Mouse (Mus musculus): Measurements from ENCODE around the gene Ksr2. TPM values are rescaled to one million over a fixed set of nuclear protein-coding genes. Genes with fewer than 3 reads are reported as not detected.

Gene Ksr2
- polyA plus RNA-seq, 1 experiment from 2014 or later = 0.81 TPM

DNA sequence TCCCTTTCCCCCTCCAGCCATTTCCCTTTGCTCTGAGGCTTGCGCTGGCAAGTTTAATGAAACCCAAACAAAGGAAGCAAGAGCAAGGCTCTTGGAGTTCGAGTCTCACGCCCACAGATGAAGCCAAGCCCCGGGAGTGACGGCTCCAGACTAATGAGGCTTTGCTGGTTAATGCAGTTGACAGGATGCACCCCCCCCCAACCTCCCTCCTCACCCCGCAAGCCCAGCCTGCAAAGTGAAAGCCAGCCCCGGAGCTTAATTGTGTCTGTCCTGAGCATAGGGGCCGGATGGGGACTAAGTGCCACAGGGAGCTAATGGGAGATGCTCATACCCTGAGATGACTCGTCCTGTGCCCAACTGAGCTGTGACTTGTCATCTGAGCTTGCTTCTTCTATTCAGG, 251.4 kb downstream of the Ksr2 start:
- H3K4me1 ChIP-seq (ENCODE audit: control insufficient read depth, insufficient read depth, low read length) = 0 out of 2 replicates have a peak, but pooled peaks cover 5% of the 10 kb centered on the region
- no peaks in the 10 kb centered on the region for H3K27me3 ChIP-seq (replicated peaks; ENCODE audit: control insufficient read depth, insufficient read depth, low read length)
- H3K4me3 ChIP-seq (ENCODE audit: low read depth, low read length) = no peak overlapping the region
- DNase-seq (ENCODE audit: low spot score) (peak; percentile 36), ATAC-seq (ENCODE audit: low read depth) (no peak)
- H3K36me3 ChIP-seq (ENCODE audit: control insufficient read depth, insufficient read depth, low read length) = no peaks in the 10 kb centered on the region
- H3K9me3 ChIP-seq (ENCODE audit: control insufficient read depth, low read length) = no peaks in the 10 kb centered on the region
- H3K27ac ChIP-seq (replicated peaks; ENCODE audit: low read depth, low read length) = no peak overlapping the region
- peak overlapping the region; percentile 23 for H3K4me2 ChIP-seq (ENCODE audit: low read depth, low read length)
- 5% methylated on average over 9 of the region's 9 CpGs for WGBS
- H3K9ac ChIP-seq (ENCODE audit: low read depth, low read length) = no peak overlapping the region

- 68% methylated on average over 3 of the region's 4 CpGs for WGBS
- no peak for DNase-seq (ENCODE audit: low spot score)
These were observed 253.5 kb downstream of the Ksr2 start for GRCm38 (mm10) chr5:117667314-117667713.

GRCm38 (mm10) chr5:117669265-117669664, 255.5 kb downstream of the Ksr2 start:
- no peaks in the 10 kb centered on the region for H3K36me3 ChIP-seq (ENCODE audit: control insufficient read depth, insufficient read depth, low read length)
- WGBS = 52% methylated on average over 4 of the region's 4 CpGs
- H3K27ac ChIP-seq (replicated peaks; ENCODE audit: low read depth, low read length) = no peak overlapping the region
- ATAC-seq (ENCODE audit: low read depth) (no peak), DNase-seq (ENCODE audit: low spot score) (no peak)
- no peak overlapping the region for H3K4me2 ChIP-seq (ENCODE audit: low read depth, low read length)
- H3K9me3 ChIP-seq (ENCODE audit: control insufficient read depth, low read length) = no peaks in the 10 kb centered on the region
- no peak overlapping the region for H3K4me3 ChIP-seq (ENCODE audit: low read depth, low read length)
- H3K9ac ChIP-seq (ENCODE audit: low read depth, low read length) = no peak overlapping the region
- H3K27me3 ChIP-seq (replicated peaks; ENCODE audit: control insufficient read depth, insufficient read depth, low read length) = no peaks in the 10 kb centered on the region
- H3K4me1 ChIP-seq (ENCODE audit: control insufficient read depth, insufficient read depth, low read length) = 0 out of 2 replicates have a peak, but pooled peaks cover 6% of the 10 kb centered on the region

More at GRCm38 (mm10) chr5:117667314-117667713, 253.5 kb downstream of the Ksr2 start:
- Histone ChIP-seq H3K27ac (replicated peaks; ENCODE audit: low read depth, low read length) (no peak overlapping the region), H3K36me3 (ENCODE audit: control insufficient read depth, insufficient read depth, low read length) (no peaks in the 10 kb centered on the region), H3K27me3 (replicated peaks; ENCODE audit: control insufficient read depth, insufficient read depth, low read length) (no peaks in the 10 kb centered on the region), H3K4me2 (ENCODE audit: low read depth, low read length) (no peak overlapping the region), H3K4me1 (ENCODE audit: control insufficient read depth, insufficient read depth, low read length) (0 out of 2 replicates have a peak, but pooled peaks cover 6% of the 10 kb centered on the region), H3K9ac (ENCODE audit: low read depth, low read length) (no peak overlapping the region), H3K4me3 (ENCODE audit: low read depth, low read length) (no peak overlapping the region), H3K9me3 (ENCODE audit: control insufficient read depth, low read length) (no peaks in the 10 kb centered on the region)
- no peak for ATAC-seq (ENCODE audit: low read depth)

GRCm38 (mm10) chr5:117669843-117670242, 256.0 kb downstream of the Ksr2 start:
- no peaks in the 10 kb centered on the region for H3K9me3 ChIP-seq (ENCODE audit: control insufficient read depth, low read length)
- no peak for ATAC-seq (ENCODE audit: low read depth)
- no peak for DNase-seq (ENCODE audit: low spot score)
- H3K4me3 ChIP-seq (ENCODE audit: low read depth, low read length) = no peak overlapping the region
- no peak overlapping the region for H3K9ac ChIP-seq (ENCODE audit: low read depth, low read length)
- H3K4me1 ChIP-seq (ENCODE audit: control insufficient read depth, insufficient read depth, low read length) = 0 out of 2 replicates have a peak, but pooled peaks cover 6% of the 10 kb centered on the region
- WGBS = 66% methylated on average over 7 of the region's 7 CpGs
- no peaks in the 10 kb centered on the region for H3K27me3 ChIP-seq (replicated peaks; ENCODE audit: control insufficient read depth, insufficient read depth, low read length)
- no peak overlapping the region for H3K4me2 ChIP-seq (ENCODE audit: low read depth, low read length)
- no peak overlapping the region for H3K27ac ChIP-seq (replicated peaks; ENCODE audit: low read depth, low read length)
- H3K36me3 ChIP-seq (ENCODE audit: control insufficient read depth, insufficient read depth, low read length) = no peaks in the 10 kb centered on the region

DNA sequence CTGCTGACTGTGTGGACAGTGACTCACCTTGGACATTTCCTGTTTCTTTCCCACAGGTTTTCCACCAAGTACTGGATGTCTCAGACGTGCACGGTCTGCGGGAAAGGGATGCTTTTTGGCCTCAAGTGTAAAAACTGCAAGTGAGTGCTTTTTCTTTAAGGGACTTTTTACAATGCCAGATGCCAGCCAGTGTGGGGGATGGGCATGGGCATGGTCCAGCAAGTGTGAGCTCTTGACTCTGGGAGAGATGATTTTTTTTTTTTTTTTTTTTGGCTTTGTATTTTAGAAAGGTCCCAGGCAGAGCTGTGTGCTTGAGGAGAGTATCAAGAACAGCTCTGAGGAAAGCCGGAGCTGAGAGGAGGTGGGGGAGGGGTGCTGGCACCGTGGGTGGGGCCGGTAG, 257.6 kb downstream of the Ksr2 start:
- ATAC-seq (ENCODE audit: low read depth) (no peak), DNase-seq (ENCODE audit: low spot score) (no peak)
- Histone ChIP-seq H3K36me3 (ENCODE audit: control insufficient read depth, insufficient read depth, low read length) (no peaks in the 10 kb centered on the region), H3K4me3 (ENCODE audit: low read depth, low read length) (no peak overlapping the region), H3K9ac (ENCODE audit: low read depth, low read length) (no peak overlapping the region), H3K27me3 (replicated peaks; ENCODE audit: control insufficient read depth, insufficient read depth, low read length) (no peaks in the 10 kb centered on the region), H3K9me3 (ENCODE audit: control insufficient read depth, low read length) (no peaks in the 10 kb centered on the region), H3K4me1 (ENCODE audit: control insufficient read depth, insufficient read depth, low read length) (0 out of 2 replicates have a peak, but pooled peaks cover 3% of the 10 kb centered on the region), H3K4me2 (ENCODE audit: low read depth, low read length) (no peak overlapping the region), H3K27ac (replicated peaks; ENCODE audit: low read depth, low read length) (no peak overlapping the region)
- WGBS = 41% methylated on average over 6 of the region's 6 CpGs

DNA sequence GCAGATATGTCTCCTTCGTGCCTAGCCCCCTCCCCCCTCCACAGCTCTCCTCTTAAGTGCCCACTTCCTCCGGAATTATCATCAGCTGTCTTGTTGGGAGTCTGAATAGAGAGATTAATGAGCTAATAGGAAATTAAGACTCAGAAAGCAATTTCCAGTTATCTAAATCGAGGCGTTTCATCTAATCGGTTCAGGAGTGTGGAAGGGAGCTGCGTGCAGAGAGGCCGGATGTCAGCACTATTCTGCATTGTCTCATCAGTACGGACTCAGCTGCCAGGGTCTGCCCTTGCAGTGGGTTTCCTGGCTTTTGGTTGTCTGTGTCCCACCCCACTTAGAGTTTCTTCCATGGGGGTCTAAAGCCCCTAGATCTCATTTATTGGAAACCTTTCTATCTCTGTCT, 262.0 kb downstream of the Ksr2 start:
- DNase-seq (ENCODE audit: low spot score) (no peak), ATAC-seq (ENCODE audit: low read depth) (no peak)
- Histone ChIP-seq H3K27me3 (replicated peaks; ENCODE audit: control insufficient read depth, insufficient read depth, low read length) (no peaks in the 10 kb centered on the region), H3K4me1 (ENCODE audit: control insufficient read depth, insufficient read depth, low read length) (no peaks in the 10 kb centered on the region), H3K4me2 (ENCODE audit: low read depth, low read length) (no peak overlapping the region), H3K4me3 (ENCODE audit: low read depth, low read length) (no peak overlapping the region), H3K27ac (replicated peaks; ENCODE audit: low read depth, low read length) (no peak overlapping the region), H3K9ac (ENCODE audit: low read depth, low read length) (no peak overlapping the region), H3K36me3 (ENCODE audit: control insufficient read depth, insufficient read depth, low read length) (no peaks in the 10 kb centered on the region), H3K9me3 (ENCODE audit: control insufficient read depth, low read length) (no peaks in the 10 kb centered on the region)
- 82% methylated on average over 8 of the region's 8 CpGs for WGBS

DNA sequence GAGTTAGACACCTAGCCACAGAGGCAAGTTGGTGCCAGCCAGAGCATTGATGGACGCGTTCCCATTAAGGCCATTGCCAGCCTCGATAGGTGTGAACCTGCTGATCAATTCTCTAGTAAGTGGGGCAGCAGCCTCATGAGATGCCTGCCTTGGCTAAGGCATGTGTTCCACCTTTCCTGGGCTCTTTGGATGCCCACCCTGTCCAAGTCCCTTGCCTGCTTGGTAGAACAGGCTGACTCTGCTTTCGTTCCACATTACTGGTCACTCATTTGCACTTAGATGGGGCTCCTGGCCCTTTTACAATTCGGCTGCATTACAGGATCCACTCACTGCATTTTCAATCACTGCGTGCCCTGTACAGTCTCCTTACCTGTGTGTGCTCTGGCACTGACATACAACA, 263.4 kb downstream of the Ksr2 start:
- no peaks in the 10 kb centered on the region for H3K36me3 ChIP-seq (ENCODE audit: control insufficient read depth, insufficient read depth, low read length)
- H3K9me3 ChIP-seq (ENCODE audit: control insufficient read depth, low read length) = no peaks in the 10 kb centered on the region
- WGBS = 90% methylated on average over 6 of the region's 6 CpGs
- H3K9ac ChIP-seq (ENCODE audit: low read depth, low read length) = no peak overlapping the region
- H3K4me2 ChIP-seq (ENCODE audit: low read depth, low read length) = no peak overlapping the region
- no peaks in the 10 kb centered on the region for H3K4me1 ChIP-seq (ENCODE audit: control insufficient read depth, insufficient read depth, low read length)
- DNase-seq (ENCODE audit: low spot score) (no peak), ATAC-seq (ENCODE audit: low read depth) (no peak)
- H3K27me3 ChIP-seq (replicated peaks; ENCODE audit: control insufficient read depth, insufficient read depth, low read length) = no peaks in the 10 kb centered on the region
- H3K4me3 ChIP-seq (ENCODE audit: low read depth, low read length) = no peak overlapping the region
- H3K27ac ChIP-seq (replicated peaks; ENCODE audit: low read depth, low read length) = no peak overlapping the region

GRCm38 (mm10) chr5:117678371-117678770, 264.6 kb downstream of the Ksr2 start:
- DNase-seq (ENCODE audit: low spot score) = no peak
- H3K36me3 ChIP-seq (ENCODE audit: control insufficient read depth, insufficient read depth, low read length) = no peaks in the 10 kb centered on the region
- H3K27ac ChIP-seq (replicated peaks; ENCODE audit: low read depth, low read length) = no peak overlapping the region
- no peak overlapping the region for H3K4me3 ChIP-seq (ENCODE audit: low read depth, low read length)
- H3K9me3 ChIP-seq (ENCODE audit: control insufficient read depth, low read length) = no peaks in the 10 kb centered on the region
- H3K4me2 ChIP-seq (ENCODE audit: low read depth, low read length) = no peak overlapping the region
- ATAC-seq (ENCODE audit: low read depth) = no peak
- no peaks in the 10 kb centered on the region for H3K4me1 ChIP-seq (ENCODE audit: control insufficient read depth, insufficient read depth, low read length)
- 54% methylated on average over 5 of the region's 5 CpGs for WGBS
- no peaks in the 10 kb centered on the region for H3K27me3 ChIP-seq (replicated peaks; ENCODE audit: control insufficient read depth, insufficient read depth, low read length)
- no peak overlapping the region for H3K9ac ChIP-seq (ENCODE audit: low read depth, low read length)

DNA sequence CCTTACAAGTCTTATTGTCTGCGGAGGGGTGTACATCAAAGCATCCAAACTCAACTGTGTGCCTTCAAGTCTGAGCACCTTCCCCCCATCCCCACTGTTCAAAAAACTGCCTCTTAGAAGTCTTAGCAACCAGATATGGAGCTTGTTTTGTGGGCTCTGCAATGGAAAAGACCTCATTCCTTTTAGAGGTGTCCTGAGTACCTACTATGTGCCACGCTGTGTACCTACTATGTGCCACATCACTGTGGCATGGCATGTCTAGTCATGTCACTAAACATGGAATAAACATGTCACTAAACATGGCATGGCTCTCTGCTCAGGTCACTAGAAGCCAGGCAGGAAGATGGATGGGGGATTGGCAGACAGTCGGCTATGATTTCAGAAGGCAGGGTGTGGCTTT, 268.4 kb downstream of the Ksr2 start:
- Histone ChIP-seq H3K4me1 (ENCODE audit: control insufficient read depth, insufficient read depth, low read length) (no peaks in the 10 kb centered on the region), H3K36me3 (ENCODE audit: control insufficient read depth, insufficient read depth, low read length) (no peaks in the 10 kb centered on the region), H3K4me2 (ENCODE audit: low read depth, low read length) (no peak overlapping the region), H3K9ac (ENCODE audit: low read depth, low read length) (no peak overlapping the region), H3K27ac (replicated peaks; ENCODE audit: low read depth, low read length) (no peak overlapping the region), H3K9me3 (ENCODE audit: control insufficient read depth, low read length) (no peaks in the 10 kb centered on the region), H3K4me3 (ENCODE audit: low read depth, low read length) (no peak overlapping the region), H3K27me3 (replicated peaks; ENCODE audit: control insufficient read depth, insufficient read depth, low read length) (no peaks in the 10 kb centered on the region)
- DNase-seq (ENCODE audit: low spot score) = no peak
- ATAC-seq (ENCODE audit: low read depth) = no peak
- whole genome bisulfite sequencing = 93% methylated on average over 3 of the region's 3 CpGs

Data from embryonic facial prominence, embryonic 14.5 days (tissue).